Mouse (Mus musculus) liver, embryonic 14.5 days (tissue): Measurements from ENCODE around the gene Sltm.

Experiments used
- CTCF ChIP-seq: IDR thresholded peaks from 2 replicates; pipeline ENCODE4 v1.5.1; 2016; ENCODE audit warnings: antibody characterized with exemption, low read depth, control low read depth
- EP300 ChIP-seq: IDR thresholded peaks from 2 replicates; pipeline ENCODE4 v1.6.1; 2016; ENCODE audit warnings: antibody characterized with exemption, low read depth

DNA sequence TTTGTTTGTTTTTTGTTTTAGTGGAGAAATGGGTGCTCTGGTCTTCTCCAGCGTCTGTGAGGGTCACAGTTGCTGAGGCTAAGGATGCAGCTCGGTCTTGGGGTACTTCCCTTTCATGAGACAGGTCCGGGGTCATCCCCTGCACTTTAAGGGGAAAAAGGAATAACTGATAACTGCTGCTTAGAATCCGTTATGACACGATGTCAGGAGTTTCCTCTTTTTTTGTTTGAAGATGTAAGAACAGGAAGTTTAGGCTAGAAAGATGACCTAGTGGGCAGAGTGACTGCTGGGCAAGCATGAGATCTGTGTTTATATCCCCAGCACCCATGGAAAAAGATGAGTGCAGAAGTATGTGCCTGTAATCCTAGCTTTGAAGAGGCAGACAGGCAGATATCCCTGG is 42.6 kb downstream of the Sltm start:
- TF ChIP-seq CTCF (no peak), EP300 (no peak)
